Mouse (Mus musculus) MEL-GATA-1-ER (cell line): ENCODE measurements at regions not wholly inside any gene's neighbourhood (a gene's known extent, or its start where the extent isn't known, plus 50 kb on each side); places are given as distances from the start of the nearest gene placed in this dataset.

Source experiments
- DNase-seq: peaks from one replicate; pipeline ENCODE4 v3.0.0-alpha.2; 2012; ENCODE audit warnings: low read depth; ENCODE audit errors: extremely low read depth

GRCm38 (mm10) chr12:77760976-77761375 lies 433.1 kb upstream of the Gm6657 start:
- DNase-seq = no peak

GRCm38 (mm10) chr12:77776011-77776546 lies 418.0 kb upstream of the Gm6657 start:
- no peak for DNase-seq

GRCm38 (mm10) chr12:77776755-77777154 lies 417.3 kb upstream of the Gm6657 start:
- no peak for DNase-seq

GRCm38 (mm10) chr12:77780885-77781698 lies 412.9 kb upstream of the Gm6657 start:
- DNase-seq = peak; percentile 12

GRCm38 (mm10) chr12:77783909-77784308 lies 410.1 kb upstream of the Gm6657 start:
- no peak for DNase-seq

GRCm38 (mm10) chr12:77785647-77786046 lies 408.4 kb upstream of the Gm6657 start:
- DNase-seq = no peak

- no peak for DNase-seq
Observed at GRCm38 (mm10) chr12:77786678-77787077, 407.4 kb upstream of the Gm6657 start.

- no peak for DNase-seq
Observed at GRCm38 (mm10) chr12:77788273-77788672, 405.8 kb upstream of the Gm6657 start.

- DNase-seq = no peak
Observed at GRCm38 (mm10) chr12:77789427-77789826, 404.6 kb upstream of the Gm6657 start.

GRCm38 (mm10) chr12:77789871-77790270 lies 404.2 kb upstream of the Gm6657 start:
- no peak for DNase-seq

GRCm38 (mm10) chr12:77790891-77791672 lies 403.0 kb upstream of the Gm6657 start:
- peak; percentile 6 for DNase-seq

GRCm38 (mm10) chr12:77798516-77798915 lies 395.5 kb upstream of the Gm6657 start:
- no peak for DNase-seq

- DNase-seq = no peak
Observed at GRCm38 (mm10) chr12:77799134-77799770, 394.8 kb upstream of the Gm6657 start.

- no peak for DNase-seq
Observed at GRCm38 (mm10) chr12:77807674-77808073, 386.4 kb upstream of the Gm6657 start.

GRCm38 (mm10) chr12:77811276-77811675 lies 382.8 kb upstream of the Gm6657 start:
- peak; percentile 15 for DNase-seq

GRCm38 (mm10) chr12:77819456-77819855 lies 374.6 kb upstream of the Gm6657 start:
- DNase-seq = no peak

- DNase-seq = no peak
Observed at GRCm38 (mm10) chr12:77823381-77824030, 370.5 kb upstream of the Gm6657 start.

- DNase-seq = no peak
Observed at GRCm38 (mm10) chr12:77833411-77834169, 360.5 kb upstream of the Gm6657 start.

- no peak for DNase-seq
Observed at GRCm38 (mm10) chr12:77834891-77835290, 359.2 kb upstream of the Gm6657 start.

- DNase-seq = no peak
Observed at GRCm38 (mm10) chr12:77836231-77836630, 357.8 kb upstream of the Gm6657 start.
